Mouse (Mus musculus): ENCODE results near the gene Ccl28.
A peak's percentile ranks its signal among the peaks of the same experiment; 100 is the strongest.
"Not testable (repeated sequence)": the region's sequence is repeated elsewhere in the genome, so short reads cannot be mapped to it uniquely, and the experiment has no call there.

Ccl28 gene

GRCm38 (mm10) chr13:119648891-119649698, 25.5 kb downstream of the Ccl28 start:
- DNase-seq (ENCODE audit: low spot score in 2 of 2) = no peak

- DNase-seq (ENCODE audit: low spot score in 2 of 2) = no peak
Observed at GRCm38 (mm10) chr13:119649699-119650046, 26.1 kb downstream of the Ccl28 start.

GRCm38 (mm10) chr13:119654734-119655133, 31.1 kb downstream of the Ccl28 start:
- no peak for DNase-seq (ENCODE audit: low spot score in 2 of 2)

- DNase-seq (ENCODE audit: low spot score in 2 of 2) = no peak
Observed at GRCm38 (mm10) chr13:119656246-119656645, 32.6 kb downstream of the Ccl28 start.

GRCm38 (mm10) chr13:119656846-119657416, 33.3 kb downstream of the Ccl28 start:
- DNase-seq (ENCODE audit: low spot score in 2 of 2) = no peak

GRCm38 (mm10) chr13:119661420-119661819, 37.8 kb downstream of the Ccl28 start:
- DNase-seq (ENCODE audit: low spot score in 2 of 2) = not testable (repeated sequence)

- no peak for DNase-seq (ENCODE audit: low spot score in 2 of 2)
Observed at GRCm38 (mm10) chr13:119678794-119679193, 55.2 kb downstream of the Ccl28 start.

GRCm38 (mm10) chr13:119679721-119680120, 56.1 kb downstream of the Ccl28 start:
- no peak for DNase-seq (ENCODE audit: low spot score in 2 of 2)

- no peak for DNase-seq (ENCODE audit: low spot score in 2 of 2)
Observed at GRCm38 (mm10) chr13:119681161-119681560, 57.5 kb downstream of the Ccl28 start.

GRCm38 (mm10) chr13:119684416-119685177, 61.0 kb downstream of the Ccl28 start:
- no peak for DNase-seq (ENCODE audit: low spot score in 2 of 2)

- no peak for DNase-seq (ENCODE audit: low spot score in 2 of 2)
Observed at GRCm38 (mm10) chr13:119689709-119690038, 66.1 kb downstream of the Ccl28 start.

GRCm38 (mm10) chr13:119690039-119690728, 66.6 kb downstream of the Ccl28 start, which contains the start of gene Hmgcs1:
Gene Hmgcs1 (plus strand): TSS chr13:119690379.
- DNase-seq (ENCODE audit: low spot score in 2 of 2) = peak; percentile 94 to 98

- DNase-seq (ENCODE audit: low spot score in 2 of 2) = no peak
Observed at GRCm38 (mm10) chr13:119690876-119691620, 67.4 kb downstream of the Ccl28 start.

GRCm38 (mm10) chr13:119691958-119692357, 68.3 kb downstream of the Ccl28 start:
- not testable (repeated sequence) for DNase-seq (ENCODE audit: low spot score in 2 of 2)

GRCm38 (mm10) chr13:119695676-119696075, 72.1 kb downstream of the Ccl28 start:
- DNase-seq (ENCODE audit: low spot score in 2 of 2) = no peak

GRCm38 (mm10) chr13:119696496-119696895, 72.9 kb downstream of the Ccl28 start:
- DNase-seq (ENCODE audit: low spot score in 2 of 2) = no peak

- no peak for DNase-seq (ENCODE audit: low spot score in 2 of 2)
Observed at GRCm38 (mm10) chr13:119698436-119698835, 74.8 kb downstream of the Ccl28 start.
